Mouse (Mus musculus): Measurements from ENCODE around the gene Kcnj3. TPM values are rescaled to one million over a fixed set of nuclear protein-coding genes. Genes with fewer than 3 reads are reported as not detected.
A peak's percentile ranks its signal among the peaks of the same experiment; 100 is the strongest.

Gene Kcnj3
- total RNA-seq (2021): 100 to 1,000 TPM; 112 to 124 TPM
- long read RNA-seq, experiment 1, full-length matches to known transcripts: 28 of 36 reads
- long read RNA-seq, experiment 1, partial matches to known transcripts: 0 of 36 reads
- long read RNA-seq, experiment 1, other reads (novel, unspliced or antisense): 8 of 36 reads
- long read RNA-seq, experiment 2, full-length matches to known transcripts: 18 of 34 reads
- long read RNA-seq, experiment 2, partial matches to known transcripts: 12 of 34 reads
- long read RNA-seq, experiment 2, other reads (novel, unspliced or antisense): 4 of 34 reads

DNA sequence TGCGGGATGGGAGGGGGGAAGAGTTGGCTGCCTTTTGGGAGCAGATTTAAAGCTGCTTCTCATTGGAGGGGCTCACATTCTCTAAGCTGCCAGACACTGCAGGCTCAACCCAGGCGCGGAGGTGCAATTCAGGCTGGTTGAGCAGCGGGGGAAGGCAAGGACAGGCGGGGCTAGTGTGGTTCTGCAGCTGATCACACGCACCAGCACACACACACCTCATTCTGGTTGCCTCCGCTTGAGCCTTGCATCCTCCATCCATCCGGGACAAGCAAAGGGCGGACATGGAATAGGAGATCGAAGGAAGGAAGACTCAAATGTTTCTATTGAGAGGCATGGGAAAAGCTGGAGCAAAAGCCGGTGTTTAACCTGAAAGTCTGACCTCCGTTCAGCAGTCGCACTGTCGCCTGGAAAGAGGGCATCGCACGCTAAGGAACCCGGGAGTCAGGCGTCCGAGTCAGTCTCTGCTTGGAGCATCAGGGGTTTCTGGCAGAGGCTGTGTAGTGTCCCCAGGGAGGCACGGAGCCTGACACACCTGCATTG lies at the start of gene Kcnj3:
Gene Kcnj3, plus strand, starts transcription at position 250 of the 540 bp plus-strand sequence.
- Histone ChIP-seq H3K4me3 (peak within 1 kb of the TSS; percentile 83), H3K27ac (peak within 1 kb of the TSS; percentile 96)
- no peak for TF ChIP-seq CTCF (conservative IDR thresholded peaks at IDR 0.05)
- peak; percentile 81 to 89 for DNase-seq (ENCODE audit: low spot score in 2 of 2)

DNA sequence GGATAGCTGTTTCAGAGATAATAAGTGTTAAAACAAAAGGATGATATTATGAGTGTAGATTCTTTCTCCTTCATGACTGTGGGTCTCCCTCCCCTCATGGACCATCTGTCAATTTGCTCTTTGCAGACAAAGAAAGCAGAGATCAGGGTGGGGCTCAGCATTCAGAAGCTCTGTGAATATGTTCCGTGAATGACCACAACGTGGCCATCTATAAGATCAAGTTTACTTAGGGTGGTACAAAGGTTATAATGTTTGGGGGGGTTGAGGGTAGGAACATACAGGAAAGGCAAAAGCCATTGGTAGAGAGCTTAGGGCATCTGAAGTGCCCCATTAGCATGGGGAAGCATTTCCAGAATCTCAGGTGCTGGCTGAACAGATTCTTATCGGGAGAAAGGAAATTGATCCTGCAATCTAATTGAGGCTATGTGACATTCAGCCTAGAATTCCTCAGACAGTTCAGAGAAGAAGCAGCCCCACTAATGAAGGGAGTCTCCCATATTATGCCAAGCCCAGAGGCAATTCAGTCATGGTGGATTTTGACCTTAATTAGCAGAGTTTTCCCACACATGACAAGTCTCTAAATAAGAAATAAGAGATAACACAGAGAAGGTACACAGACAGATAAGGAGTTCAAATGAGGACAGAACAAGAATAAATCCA lies 45.3 kb upstream of the Kcnj3 start:
- H3K27ac ChIP-seq: no peak overlapping the region

DNA sequence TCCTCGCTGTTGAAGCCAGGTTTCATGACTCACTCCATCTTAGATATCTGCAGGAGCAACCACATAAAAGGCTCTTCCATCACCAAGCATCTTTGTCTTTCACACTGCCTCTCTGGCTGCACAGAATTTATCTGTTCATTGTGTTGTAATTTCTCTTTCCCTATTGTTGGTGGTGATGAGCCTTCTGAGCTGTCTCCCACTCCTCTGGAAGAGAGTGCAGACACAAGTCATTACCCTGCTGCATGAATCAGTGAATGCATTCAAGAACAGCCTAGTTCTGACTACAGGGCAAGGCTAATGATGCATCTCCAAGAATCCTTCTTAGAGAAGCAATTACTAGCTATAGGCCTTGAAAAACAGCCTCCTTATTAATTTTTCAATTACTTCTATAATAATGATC lies 30.5 kb upstream of the Kcnj3 start:
- no peak for TF ChIP-seq CTCF (conservative IDR thresholded peaks at IDR 0.05)
- Histone ChIP-seq H3K27ac (no peak overlapping the region), H3K4me3 (no peak overlapping the region)
- no peak for DNase-seq (ENCODE audit: low spot score in 2 of 2)

More for the DNA sequence above, 45.3 kb upstream of the Kcnj3 start:
- H3K4me3 ChIP-seq: no peak overlapping the region
- no peak for DNase-seq (ENCODE audit: low spot score in 2 of 2)
- no peak for TF ChIP-seq CTCF (conservative IDR thresholded peaks at IDR 0.05)

DNA sequence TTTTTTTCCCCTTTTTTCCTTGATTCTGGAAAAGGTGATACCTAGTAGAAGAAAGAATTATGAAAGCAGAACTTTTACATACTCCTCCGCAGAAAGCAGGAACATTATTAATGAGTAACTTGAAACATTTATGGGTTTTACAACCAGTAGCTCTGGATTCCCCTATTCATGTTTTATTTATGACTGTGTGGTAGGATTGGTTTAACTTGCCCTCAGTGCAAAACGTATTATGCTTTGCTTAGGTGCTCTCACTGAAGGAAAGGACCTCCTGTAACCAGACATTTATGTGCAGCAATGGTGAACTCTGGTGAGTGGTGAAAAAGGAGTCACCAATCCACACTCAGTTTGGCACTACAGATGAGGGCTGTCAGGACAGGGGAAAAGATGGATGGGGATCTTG lies 8.1 kb upstream of the Kcnj3 start:
- no peak for TF ChIP-seq CTCF (conservative IDR thresholded peaks at IDR 0.05)
- Histone ChIP-seq H3K27ac (no peak overlapping the region), H3K4me3 (no peak overlapping the region)
- DNase-seq (ENCODE audit: low spot score in 2 of 2): no peak

DNA sequence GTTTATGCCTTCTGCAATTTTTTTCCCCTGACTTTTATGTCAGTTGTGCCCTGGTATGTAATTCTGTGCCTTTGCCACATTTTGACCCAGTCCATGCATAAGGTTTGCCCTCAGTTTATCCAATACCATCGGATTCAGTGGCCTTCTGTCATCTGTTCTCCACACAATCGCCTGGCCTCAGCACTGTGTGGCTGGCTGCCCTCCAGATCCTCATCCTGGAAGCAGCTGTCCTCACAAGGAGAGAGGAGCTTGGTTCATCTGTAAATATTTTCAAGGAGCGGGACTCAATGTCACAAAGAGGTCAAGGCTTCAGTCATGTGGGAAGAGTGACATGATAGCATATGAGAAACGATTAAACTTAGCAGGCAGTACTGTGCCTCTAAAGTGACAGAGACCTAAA lies 3.7 kb upstream of the Kcnj3 start:
- no peak for DNase-seq (ENCODE audit: low spot score in 2 of 2)
- Histone ChIP-seq H3K4me3 (no peak overlapping the region), H3K27ac (no peak overlapping the region)
- TF ChIP-seq CTCF (conservative IDR thresholded peaks at IDR 0.05): no peak

DNA sequence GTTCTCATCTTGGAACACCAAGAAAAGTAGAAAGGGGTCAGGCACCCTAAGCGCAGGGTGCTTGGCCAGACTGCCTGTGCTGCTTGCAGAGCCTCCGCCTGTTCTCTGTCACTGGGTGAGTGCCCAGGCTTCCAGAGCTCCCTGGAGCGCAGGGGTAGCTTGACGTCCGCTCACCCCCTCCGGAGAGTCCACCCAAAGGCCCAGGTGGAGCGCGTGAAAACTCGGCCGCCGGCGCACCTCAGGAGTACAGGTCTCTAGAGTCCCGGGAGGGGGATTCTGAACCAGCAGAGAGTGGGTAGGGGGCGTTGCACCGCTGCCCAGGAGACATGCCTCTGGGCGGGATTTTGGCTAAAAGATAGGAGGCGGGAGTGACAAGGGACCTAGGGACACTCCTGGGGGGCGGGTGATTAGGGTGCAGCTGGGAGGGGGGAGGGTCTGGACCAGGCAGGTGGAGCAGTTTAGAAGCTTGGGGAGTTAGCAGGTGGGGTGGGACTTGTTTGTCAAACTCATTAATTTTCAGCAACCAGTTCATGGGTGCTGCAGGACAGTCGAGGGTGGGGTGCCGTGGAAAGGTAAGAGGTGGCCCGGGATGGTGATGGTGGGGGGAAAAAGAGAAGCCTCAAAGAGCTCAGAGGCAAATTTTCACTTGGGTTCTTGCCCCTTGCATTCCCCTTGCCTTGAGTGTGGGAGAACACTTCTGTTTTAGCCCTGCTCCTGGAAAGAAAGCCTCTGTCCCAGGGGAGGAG lies 664 bp downstream of the Kcnj3 start:
- DNase-seq (ENCODE audit: low spot score in 2 of 2): peak; percentile 24 to 33
- Histone ChIP-seq H3K4me3 (peak overlapping the region; percentile 83), H3K27ac (peak overlapping the region; percentile 96)
- TF ChIP-seq CTCF (conservative IDR thresholded peaks at IDR 0.05): no peak

DNA sequence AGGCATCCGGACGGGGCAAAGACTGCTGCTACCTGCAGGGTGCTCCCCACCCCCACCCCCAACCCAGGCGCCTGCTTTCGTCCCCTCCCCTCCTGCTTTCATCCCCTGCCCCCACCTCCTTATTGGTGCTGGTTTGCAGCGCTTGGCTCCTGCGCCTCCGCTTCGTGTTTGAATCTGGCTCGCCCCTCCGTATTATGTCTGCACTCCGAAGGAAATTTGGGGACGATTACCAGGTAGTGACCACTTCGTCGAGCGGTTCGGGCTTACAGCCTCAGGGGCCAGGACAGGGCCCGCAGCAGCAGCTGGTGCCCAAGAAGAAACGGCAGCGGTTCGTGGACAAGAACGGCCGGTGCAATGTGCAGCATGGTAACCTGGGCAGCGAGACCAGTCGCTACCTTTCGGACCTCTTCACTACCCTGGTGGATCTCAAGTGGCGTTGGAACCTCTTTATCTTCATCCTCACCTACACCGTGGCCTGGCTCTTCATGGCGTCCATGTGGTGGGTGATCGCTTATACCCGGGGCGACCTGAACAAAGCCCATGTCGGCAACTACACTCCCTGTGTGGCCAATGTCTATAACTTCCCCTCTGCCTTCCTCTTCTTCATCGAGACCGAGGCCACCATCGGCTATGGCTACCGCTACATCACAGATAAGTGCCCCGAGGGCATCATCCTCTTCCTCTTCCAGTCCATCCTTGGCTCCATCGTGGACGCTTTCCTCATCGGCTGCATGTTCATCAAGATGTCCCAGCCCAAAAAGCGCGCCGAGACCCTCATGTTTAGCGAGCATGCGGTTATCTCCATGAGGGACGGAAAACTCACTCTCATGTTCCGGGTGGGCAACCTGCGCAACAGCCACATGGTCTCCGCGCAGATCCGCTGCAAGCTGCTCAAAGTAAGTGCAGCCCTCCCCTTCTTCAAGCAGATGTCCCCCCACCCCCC lies 1.5 kb downstream of the Kcnj3 start:
- H3K4me3 ChIP-seq: peak overlapping the region; percentile 83
- peak in 1 of 2 experiments; percentile 35 for DNase-seq (ENCODE audit: low spot score in 2 of 2)
- TF ChIP-seq CTCF (conservative IDR thresholded peaks at IDR 0.05): no peak
- H3K27ac ChIP-seq: peak overlapping the region; percentile 96

DNA sequence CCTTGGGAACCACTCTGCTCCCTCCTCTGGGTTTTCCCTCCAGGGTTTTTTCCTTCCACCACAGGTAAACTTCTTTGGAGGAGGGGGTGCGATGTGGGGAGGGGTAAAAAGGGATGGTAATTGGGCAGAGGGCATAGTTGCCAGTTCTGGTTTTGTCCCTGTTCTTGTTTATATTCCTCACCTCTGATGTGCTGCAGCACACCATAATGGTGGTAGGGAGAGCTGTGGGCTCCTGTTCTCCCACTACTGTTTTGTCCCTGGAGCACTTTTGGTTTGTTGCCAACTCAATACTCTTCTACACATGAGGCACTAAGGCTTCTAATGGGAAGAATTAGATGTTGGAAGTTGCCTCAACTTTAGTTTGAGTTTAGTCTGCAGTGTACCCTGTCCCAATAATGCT lies 2.2 kb downstream of the Kcnj3 start:
- Histone ChIP-seq H3K4me3 (peak overlapping the region; percentile 83), H3K27ac (peak overlapping the region; percentile 96)
- TF ChIP-seq CTCF (conservative IDR thresholded peaks at IDR 0.05): no peak
- no peak for DNase-seq (ENCODE audit: low spot score in 2 of 2)

DNA sequence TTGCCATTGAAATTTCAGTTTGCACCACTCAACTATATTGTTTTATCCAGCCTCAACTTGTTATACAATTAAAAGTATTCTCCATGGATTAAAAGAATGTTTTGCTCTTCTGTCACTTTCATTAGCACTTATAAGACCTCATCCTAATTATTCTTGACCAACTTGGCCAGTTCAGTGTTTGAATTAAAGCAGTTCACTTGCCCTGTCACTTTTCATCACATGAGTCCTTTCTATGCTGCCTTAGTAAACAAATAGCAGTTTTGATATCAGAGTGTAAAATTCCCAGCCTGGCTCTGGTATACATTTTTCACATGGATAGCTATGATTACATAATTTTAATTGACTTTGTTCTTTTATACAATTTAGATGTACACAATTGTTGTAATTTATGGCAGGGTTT lies 3.4 kb downstream of the Kcnj3 start:
- peak overlapping the region; percentile 32; the same call in 1 of the 2 replicates for H3K27ac ChIP-seq
- no peak for TF ChIP-seq CTCF (conservative IDR thresholded peaks at IDR 0.05)
- peak overlapping the region; percentile 83 for H3K4me3 ChIP-seq
- no peak for DNase-seq (ENCODE audit: low spot score in 2 of 2)

DNA sequence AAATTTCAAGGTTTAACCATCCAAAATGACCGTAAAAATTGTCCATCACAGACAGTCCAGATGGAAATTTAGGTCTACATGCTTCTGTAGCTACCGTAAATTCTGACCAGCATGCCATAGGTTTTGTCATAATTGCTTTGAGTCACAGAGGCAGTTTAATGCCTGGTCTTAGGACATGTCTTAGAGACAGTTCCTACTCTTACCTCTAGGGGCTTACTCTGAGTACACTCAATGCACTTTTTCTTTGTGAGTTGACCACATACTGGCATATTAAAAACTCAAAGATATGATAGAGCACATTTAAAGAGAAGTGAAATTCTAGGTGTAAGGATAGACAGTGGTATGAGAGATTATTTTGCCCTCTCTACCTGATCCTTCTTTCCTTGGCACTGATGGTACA lies 6.2 kb downstream of the Kcnj3 start:
- TF ChIP-seq CTCF (conservative IDR thresholded peaks at IDR 0.05): peak; percentile 74
- H3K27ac ChIP-seq: 0 out of 2 replicates have a peak overlapping the region, but pooled peaks have one; percentile 28
- no peak overlapping the region for H3K4me3 ChIP-seq
- no peak for DNase-seq (ENCODE audit: low spot score in 2 of 2)

DNA sequence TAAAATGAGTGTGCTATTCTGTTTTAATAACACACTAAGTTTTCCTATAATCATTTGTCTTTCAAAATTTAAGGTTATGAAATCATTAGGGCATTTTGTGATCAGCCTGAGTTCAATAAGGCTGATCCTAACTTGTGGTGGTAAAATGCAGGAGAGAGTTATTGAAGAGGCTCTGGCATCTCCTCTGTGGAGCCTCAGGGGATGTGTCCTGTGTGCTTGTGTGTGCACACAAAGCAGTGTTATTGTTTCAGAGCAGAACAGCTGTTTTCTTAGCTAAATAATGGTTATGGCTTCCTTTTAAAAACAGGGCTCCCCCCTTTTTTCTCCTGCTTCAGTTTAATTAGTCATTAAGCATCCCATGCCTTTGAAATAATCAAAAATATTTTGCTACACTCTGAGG lies 11.5 kb downstream of the Kcnj3 start:
- no peak for DNase-seq (ENCODE audit: low spot score in 2 of 2)
- Histone ChIP-seq H3K27ac (peak overlapping the region; percentile 28; the same call in 1 of the 2 replicates), H3K4me3 (no peak overlapping the region)
- no peak for TF ChIP-seq CTCF (conservative IDR thresholded peaks at IDR 0.05)

DNA sequence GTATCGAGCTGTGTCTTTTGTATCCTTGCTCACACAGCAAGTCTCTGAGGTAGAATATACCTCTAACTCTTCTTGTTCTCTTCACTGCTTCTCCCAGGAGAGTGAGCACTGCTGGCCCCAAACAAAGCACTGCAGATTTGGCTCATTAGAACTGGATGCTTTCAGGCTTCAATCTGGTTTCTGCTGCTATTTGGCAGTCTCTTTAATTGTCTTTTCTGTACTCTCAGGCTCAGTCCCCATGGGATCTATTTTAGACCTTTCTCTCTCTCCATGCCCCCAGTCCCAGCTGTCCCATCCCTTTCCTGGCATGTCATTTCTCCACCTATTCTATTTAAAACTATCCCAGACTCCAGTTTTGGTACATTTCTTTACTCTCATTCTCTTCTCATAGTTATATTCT lies 15.0 kb downstream of the Kcnj3 start:
- no peak overlapping the region for H3K4me3 ChIP-seq
- peak; percentile 55 to 58 for DNase-seq (ENCODE audit: low spot score in 2 of 2)
- peak overlapping the region; percentile 73 for H3K27ac ChIP-seq
- TF ChIP-seq CTCF (conservative IDR thresholded peaks at IDR 0.05): no peak

Data from layer of hippocampus, adult 2 months (tissue).